Mouse (Mus musculus): Measurements from ENCODE around the gene Vangl2. TPM values are rescaled to one million over a fixed set of nuclear protein-coding genes. Genes with fewer than 3 reads are reported as not detected.
A peak's percentile ranks its signal among the peaks of the same experiment; 100 is the strongest.

Gene Vangl2
- polyA plus RNA-seq, 1 experiment from 2014 or later, result 0.89 TPM

GRCm38 (mm10) chr1:171996701-171997100, 31.5 kb downstream of the Vangl2 start:
- Histone ChIP-seq H3K27me3 (no peaks in the 10 kb centered on the region), H3K4me2 (no peak overlapping the region), H3K9ac (no peak overlapping the region), H3K36me3 (no peaks in the 10 kb centered on the region), H3K27ac (no peak overlapping the region), H3K4me1 (replicated peaks) (peaks cover 11% of the 10 kb centered on the region), H3K4me3 (replicated peaks) (no peak overlapping the region), H3K9me3 (replicated peaks) (no peaks in the 10 kb centered on the region)
- WGBS (ENCODE audit: insufficient replicate concordance), result 70% methylated on average over 7 of the region's 7 CpGs
- no peak for DNase-seq
- no peak for ATAC-seq (ENCODE audit: low read depth)

- Histone ChIP-seq H3K27ac (no peak overlapping the region), H3K9me3 (replicated peaks) (no peaks in the 10 kb centered on the region), H3K4me2 (no peak overlapping the region), H3K36me3 (no peaks in the 10 kb centered on the region), H3K9ac (no peak overlapping the region), H3K27me3 (no peaks in the 10 kb centered on the region), H3K4me1 (replicated peaks) (peaks cover 11% of the 10 kb centered on the region), H3K4me3 (replicated peaks) (no peak overlapping the region)
- DNase-seq, result no peak
- WGBS (ENCODE audit: insufficient replicate concordance), result 61% methylated on average over 11 of the region's 11 CpGs
- ATAC-seq (ENCODE audit: low read depth), result peak; percentile 67
These were observed 33.1 kb downstream of the Vangl2 start for GRCm38 (mm10) chr1:171994918-171995715.

GRCm38 (mm10) chr1:171994501-171994900, 33.7 kb downstream of the Vangl2 start:
- 51% methylated on average over 2 of the region's 2 CpGs for WGBS (ENCODE audit: insufficient replicate concordance)
- H3K9me3 ChIP-seq (replicated peaks), result no peaks in the 10 kb centered on the region
- H3K27ac ChIP-seq, result no peak overlapping the region
- H3K4me2 ChIP-seq, result no peak overlapping the region
- ATAC-seq (ENCODE audit: low read depth) (no peak), DNase-seq (no peak)
- H3K4me1 ChIP-seq (replicated peaks), result peaks cover 11% of the 10 kb centered on the region
- no peaks in the 10 kb centered on the region for H3K36me3 ChIP-seq
- no peak overlapping the region for H3K9ac ChIP-seq
- no peaks in the 10 kb centered on the region for H3K27me3 ChIP-seq
- H3K4me3 ChIP-seq (replicated peaks), result no peak overlapping the region

GRCm38 (mm10) chr1:171992901-171993530, 35.2 kb downstream of the Vangl2 start:
- no peak overlapping the region for H3K4me3 ChIP-seq (replicated peaks)
- ATAC-seq (ENCODE audit: low read depth) (no peak), DNase-seq (no peak)
- H3K4me1 ChIP-seq (replicated peaks), result peaks cover 11% of the 10 kb centered on the region
- H3K27ac ChIP-seq, result no peak overlapping the region
- no peak overlapping the region for H3K9ac ChIP-seq
- H3K4me2 ChIP-seq, result no peak overlapping the region
- no peaks in the 10 kb centered on the region for H3K36me3 ChIP-seq
- H3K27me3 ChIP-seq, result no peaks in the 10 kb centered on the region
- H3K9me3 ChIP-seq (replicated peaks), result no peaks in the 10 kb centered on the region
- 65% methylated on average over 4 of the region's 4 CpGs for WGBS (ENCODE audit: insufficient replicate concordance)

- Histone ChIP-seq H3K9me3 (replicated peaks) (no peaks in the 10 kb centered on the region), H3K4me2 (no peak overlapping the region), H3K4me1 (replicated peaks) (peaks cover 11% of the 10 kb centered on the region), H3K27ac (no peak overlapping the region), H3K36me3 (no peaks in the 10 kb centered on the region), H3K27me3 (no peaks in the 10 kb centered on the region), H3K9ac (no peak overlapping the region), H3K4me3 (replicated peaks) (no peak overlapping the region)
- ATAC-seq (ENCODE audit: low read depth) (no peak), DNase-seq (no peak)
- 61% methylated on average over 2 of the region's 2 CpGs for WGBS (ENCODE audit: insufficient replicate concordance)
These were observed 36.4 kb downstream of the Vangl2 start for GRCm38 (mm10) chr1:171991883-171992282.

GRCm38 (mm10) chr1:171984121-171984520, 44.1 kb downstream of the Vangl2 start:
- Histone ChIP-seq H3K27me3 (no peaks in the 10 kb centered on the region), H3K4me2 (no peak overlapping the region), H3K36me3 (no peaks in the 10 kb centered on the region), H3K4me3 (replicated peaks) (no peak overlapping the region), H3K9me3 (replicated peaks) (no peaks in the 10 kb centered on the region), H3K27ac (no peak overlapping the region), H3K4me1 (replicated peaks) (no peaks in the 10 kb centered on the region), H3K9ac (no peak overlapping the region)
- DNase-seq (no peak), ATAC-seq (ENCODE audit: low read depth) (no peak)
- 79% methylated on average over 1 of the region's 1 CpGs for WGBS (ENCODE audit: insufficient replicate concordance)

- no peaks in the 10 kb centered on the region for H3K9me3 ChIP-seq (replicated peaks)
- H3K4me2 ChIP-seq, result no peak overlapping the region
- 21% methylated on average over 3 of the region's 3 CpGs for WGBS (ENCODE audit: insufficient replicate concordance)
- DNase-seq (no peak), ATAC-seq (ENCODE audit: low read depth) (no peak)
- no peaks in the 10 kb centered on the region for H3K27me3 ChIP-seq
- H3K4me3 ChIP-seq (replicated peaks), result no peak overlapping the region
- no peak overlapping the region for H3K9ac ChIP-seq
- no peaks in the 10 kb centered on the region for H3K4me1 ChIP-seq (replicated peaks)
- H3K36me3 ChIP-seq, result no peaks in the 10 kb centered on the region
- no peak overlapping the region for H3K27ac ChIP-seq
These were observed 44.8 kb downstream of the Vangl2 start for GRCm38 (mm10) chr1:171983372-171984001.

- Histone ChIP-seq H3K27ac (no peak overlapping the region), H3K4me3 (replicated peaks) (no peak overlapping the region), H3K27me3 (no peaks in the 10 kb centered on the region), H3K4me2 (no peak overlapping the region), H3K36me3 (no peaks in the 10 kb centered on the region), H3K9ac (no peak overlapping the region), H3K9me3 (replicated peaks) (no peaks in the 10 kb centered on the region), H3K4me1 (replicated peaks) (no peaks in the 10 kb centered on the region)
- WGBS (ENCODE audit: insufficient replicate concordance), result 53% methylated on average over 4 of the region's 4 CpGs
- no peak for ATAC-seq (ENCODE audit: low read depth)
- no peak for DNase-seq
These were observed 45.5 kb downstream of the Vangl2 start for GRCm38 (mm10) chr1:171982740-171983139.

- Histone ChIP-seq H3K36me3 (no peaks in the 10 kb centered on the region), H3K27ac (no peak overlapping the region), H3K9ac (no peak overlapping the region), H3K9me3 (replicated peaks) (no peaks in the 10 kb centered on the region), H3K4me1 (replicated peaks) (no peaks in the 10 kb centered on the region), H3K27me3 (no peaks in the 10 kb centered on the region), H3K4me3 (replicated peaks) (no peak overlapping the region), H3K4me2 (no peak overlapping the region)
- no peak for DNase-seq
- ATAC-seq (ENCODE audit: low read depth), result no peak
- WGBS (ENCODE audit: insufficient replicate concordance), result 43% methylated on average over 5 of the region's 5 CpGs
These were observed 46.1 kb downstream of the Vangl2 start for GRCm38 (mm10) chr1:171982170-171982569.

- DNase-seq, result no peak
- WGBS (ENCODE audit: insufficient replicate concordance), result 78% methylated on average over 13 of the region's 13 CpGs
These were observed 48.1 kb downstream of the Vangl2 start for GRCm38 (mm10) chr1:171979969-171980730.

GRCm38 (mm10) chr1:171977891-171978290, 50.4 kb downstream of the Vangl2 start:
- no peak for ATAC-seq (ENCODE audit: low read depth)
- no peak for DNase-seq
- WGBS (ENCODE audit: insufficient replicate concordance), result 61% methylated on average over 2 of the region's 2 CpGs
- Histone ChIP-seq H3K27me3 (no peaks in the 10 kb centered on the region), H3K27ac (no peak overlapping the region), H3K36me3 (no peaks in the 10 kb centered on the region), H3K4me3 (replicated peaks) (no peak overlapping the region), H3K9ac (no peak overlapping the region), H3K9me3 (replicated peaks) (no peaks in the 10 kb centered on the region), H3K4me1 (replicated peaks) (no peaks in the 10 kb centered on the region), H3K4me2 (no peak overlapping the region)

More at GRCm38 (mm10) chr1:171979969-171980730, 48.1 kb downstream of the Vangl2 start:
- Histone ChIP-seq H3K27me3 (no peaks in the 10 kb centered on the region), H3K9ac (no peak overlapping the region), H3K4me3 (replicated peaks) (no peak overlapping the region), H3K27ac (no peak overlapping the region), H3K36me3 (no peaks in the 10 kb centered on the region), H3K4me2 (no peak overlapping the region), H3K4me1 (replicated peaks) (no peaks in the 10 kb centered on the region), H3K9me3 (replicated peaks) (no peaks in the 10 kb centered on the region)
- ATAC-seq (ENCODE audit: low read depth), result no peak
